Mouse (Mus musculus): Measurements from ENCODE around the gene Upk3b. TPM values are rescaled to one million over a fixed set of nuclear protein-coding genes. Genes with fewer than 3 reads are reported as not detected.
A peak's percentile ranks its signal among the peaks of the same experiment; 100 is the strongest.
"Not testable (repeated sequence)": the region's sequence is repeated elsewhere in the genome, so short reads cannot be mapped to it uniquely, and the experiment has no call there.

The Upk3b gene
- total RNA-seq, 2 experiments from 2014 or later, result 14.2 to 15.0 TPM

DNA sequence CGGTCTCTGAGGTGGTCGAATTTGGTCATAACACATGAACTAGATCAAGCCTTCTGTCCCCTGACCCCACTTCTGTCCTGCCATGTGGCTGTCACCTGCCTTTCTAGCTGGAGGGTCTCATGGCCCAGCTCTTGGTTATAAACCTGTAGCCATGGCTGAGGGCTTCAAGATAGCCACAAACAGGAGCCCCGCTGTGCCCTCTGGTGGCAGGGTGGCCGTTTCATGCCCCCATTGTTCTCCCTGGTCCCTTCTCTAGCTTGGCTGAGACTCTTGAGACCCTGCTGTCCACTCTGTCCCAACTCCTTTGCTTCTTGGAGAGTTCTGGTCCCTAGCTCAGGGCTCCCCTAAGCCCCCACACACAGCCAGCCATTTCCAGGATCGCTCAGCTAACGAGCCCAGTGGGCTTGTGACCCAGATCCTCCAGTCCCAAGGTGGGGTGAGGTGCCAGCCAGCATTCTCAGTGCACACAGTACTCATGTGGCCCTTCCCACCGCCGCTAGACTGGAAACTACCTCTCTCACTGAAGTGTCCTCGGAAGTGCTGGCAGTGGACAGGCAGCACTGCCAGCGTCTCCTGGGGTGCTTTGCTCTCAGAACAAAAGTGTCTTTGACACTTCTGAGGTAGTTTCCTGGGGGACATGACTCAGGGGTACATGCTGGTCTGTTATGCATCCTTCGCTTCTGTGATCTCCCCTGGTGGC is 10.5 kb upstream of the Upk3b start:
- no peak for DNase-seq (ENCODE audit: low spot score in 2 of 2)

DNA sequence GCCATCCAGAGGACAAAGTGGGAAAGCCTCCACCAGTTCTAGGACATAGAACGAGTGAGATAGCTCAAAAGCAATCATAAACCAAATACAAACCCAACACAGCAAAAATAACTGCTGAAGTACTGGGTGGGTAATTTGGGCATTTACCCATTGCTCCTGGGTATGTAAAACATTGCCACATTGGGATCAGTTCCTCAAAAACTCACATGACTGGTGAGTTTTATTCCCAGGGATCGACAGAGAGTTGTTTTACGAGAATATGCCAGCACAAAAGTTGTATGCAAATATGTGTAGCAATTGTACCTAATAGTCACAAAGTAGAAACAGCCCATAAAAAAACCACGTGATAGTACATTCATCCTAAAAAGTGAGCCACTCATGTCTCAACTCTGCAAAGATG is 3.4 kb upstream of the Upk3b start:
- DNase-seq (ENCODE audit: low spot score in 2 of 2), result no peak

DNA sequence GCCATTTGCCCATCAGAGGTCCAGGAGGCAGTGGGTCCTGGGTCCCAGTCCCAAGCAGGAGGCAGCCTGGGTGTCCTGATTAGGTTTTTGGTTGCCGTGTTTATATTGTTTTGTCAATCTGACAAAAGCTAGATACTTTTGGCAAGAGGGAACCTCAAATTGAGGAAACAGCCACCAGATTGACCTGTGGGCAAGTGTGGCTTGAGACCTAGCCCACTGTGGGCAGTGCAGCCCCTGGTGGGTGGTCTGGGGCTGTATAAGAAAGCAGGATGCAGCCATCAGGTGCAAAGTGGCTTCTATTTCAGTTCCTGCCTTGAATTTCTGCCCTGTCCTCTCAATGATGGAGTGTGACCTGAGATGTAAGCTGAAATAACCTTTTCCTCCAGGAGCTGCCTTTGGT is 3.0 kb upstream of the Upk3b start:
- no peak for DNase-seq (ENCODE audit: low spot score in 2 of 2)

DNA sequence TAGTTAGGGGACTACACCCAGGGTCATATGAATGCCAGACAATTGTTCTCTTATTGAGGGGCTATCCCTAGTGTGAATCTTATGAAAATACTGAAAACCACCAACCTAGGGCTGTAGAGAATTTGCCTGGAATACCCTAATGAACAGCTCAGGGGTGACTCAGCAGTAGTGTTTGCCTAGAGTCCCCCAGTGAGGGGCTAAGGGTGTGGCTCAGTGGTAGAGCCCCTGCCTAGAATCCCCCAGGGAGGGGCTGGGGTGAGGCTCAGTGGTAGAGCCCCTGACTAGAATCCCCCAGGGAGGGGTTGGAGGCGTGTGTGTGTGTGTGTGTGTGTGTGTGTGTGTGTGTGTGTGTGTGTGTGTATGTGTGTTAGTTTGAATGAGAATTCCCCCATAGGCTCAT is 1.6 kb upstream of the Upk3b start:
- DNase-seq (ENCODE audit: low spot score in 2 of 2), result no peak

DNA sequence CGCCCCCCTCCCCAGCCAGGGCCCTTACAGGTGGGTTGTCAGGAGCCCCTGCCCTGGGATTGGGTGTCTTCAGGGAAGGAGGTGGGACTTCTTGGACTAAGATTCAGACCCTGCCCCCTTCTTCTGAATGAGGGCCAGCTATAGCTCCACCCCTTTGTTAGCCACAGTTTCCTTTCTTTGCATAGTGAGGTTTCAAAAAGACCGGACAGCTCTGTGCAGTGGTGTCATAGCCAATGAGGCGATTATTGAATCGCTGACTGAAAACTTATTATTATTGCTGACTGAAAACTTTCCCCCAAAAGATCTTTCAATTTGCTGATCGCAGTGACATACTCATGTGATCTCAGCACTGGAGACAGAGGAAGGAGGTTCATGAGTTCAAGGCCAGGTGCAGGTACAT is 1.9 kb downstream of the Upk3b start:
- DNase-seq (ENCODE audit: low spot score in 2 of 2), result no peak

DNA sequence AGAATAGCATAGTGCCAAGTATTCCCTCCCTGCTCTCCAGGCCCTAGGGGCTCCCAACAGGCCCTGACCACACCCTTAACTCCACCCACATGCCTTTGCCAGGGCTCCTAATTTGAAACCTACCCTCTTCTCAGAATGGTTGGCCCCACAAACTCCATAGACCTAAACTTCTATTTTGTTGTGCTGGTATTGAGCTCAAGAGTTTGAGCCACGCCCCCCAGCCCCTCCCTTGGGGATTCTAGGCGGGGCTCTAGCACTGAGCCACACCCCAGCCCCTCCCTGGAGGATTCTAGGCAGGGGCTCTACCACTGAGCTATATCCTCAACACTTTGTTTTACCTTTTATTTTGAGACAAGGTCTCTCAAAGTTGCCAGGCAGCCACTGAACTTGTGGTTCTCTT is 3.0 kb downstream of the Upk3b start:
- no peak for DNase-seq (ENCODE audit: low spot score in 2 of 2)

DNA sequence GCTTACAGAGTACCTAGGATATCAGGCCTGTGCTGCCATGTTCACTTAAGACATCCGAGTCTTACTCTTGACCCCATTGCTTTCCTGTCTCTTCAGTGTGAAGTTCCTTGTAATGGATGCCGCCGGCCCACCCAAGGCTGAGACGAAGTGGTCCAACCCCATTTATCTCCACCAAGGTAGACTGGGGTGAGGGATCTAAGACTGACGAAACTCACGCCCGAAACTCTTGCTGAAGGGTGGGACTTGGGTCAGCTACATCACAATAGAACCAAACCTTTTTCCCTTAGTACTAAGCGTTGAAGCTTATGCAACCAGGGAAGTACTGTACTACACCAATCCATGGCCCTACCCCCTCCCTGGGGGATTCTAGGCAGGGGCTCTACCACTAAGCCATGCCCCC is 3.4 kb downstream of the Upk3b start:
- no peak for DNase-seq (ENCODE audit: low spot score in 2 of 2)

DNA sequence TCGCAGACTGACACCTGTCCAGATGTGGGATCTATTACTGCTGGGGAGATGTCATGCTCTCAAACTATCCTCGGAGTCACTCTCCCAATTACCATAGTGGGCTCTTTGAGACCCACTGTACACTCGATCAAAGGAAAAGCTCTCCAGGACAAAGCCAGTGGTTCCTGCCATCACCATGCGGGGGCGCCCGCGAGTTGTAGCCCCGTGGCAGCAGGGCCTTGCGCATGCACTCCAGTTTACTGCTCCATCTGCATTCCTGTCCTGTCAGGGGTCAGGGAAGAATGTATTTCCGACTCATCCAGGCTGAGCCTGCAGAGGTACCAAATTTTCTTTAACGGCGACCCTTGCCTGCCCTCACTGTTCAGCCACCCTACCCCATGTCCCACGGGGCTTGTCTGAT is 6.6 kb downstream of the Upk3b start:
- DNase-seq (ENCODE audit: low spot score in 2 of 2), result no peak

DNA sequence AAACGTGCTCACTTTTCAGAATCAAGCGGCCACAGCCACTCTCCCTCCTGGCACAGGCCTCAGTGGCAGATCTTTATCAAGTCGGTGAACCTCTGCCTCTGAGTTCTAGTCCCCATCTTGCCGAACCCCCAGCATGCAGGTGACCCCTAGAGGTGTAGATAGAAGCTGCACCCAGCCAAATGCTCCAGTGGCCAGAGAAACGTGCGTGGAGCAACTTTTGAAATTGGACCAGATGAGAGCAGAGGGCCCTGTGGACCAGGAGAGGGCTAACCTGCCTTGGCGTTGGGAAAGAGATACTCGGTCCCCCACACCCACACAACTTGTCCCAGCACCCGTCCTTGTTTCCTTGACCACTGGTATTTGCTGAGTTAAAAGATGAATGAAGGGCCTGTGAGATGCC is 7.1 kb downstream of the Upk3b start:
- no peak for DNase-seq (ENCODE audit: low spot score in 2 of 2)

DNA sequence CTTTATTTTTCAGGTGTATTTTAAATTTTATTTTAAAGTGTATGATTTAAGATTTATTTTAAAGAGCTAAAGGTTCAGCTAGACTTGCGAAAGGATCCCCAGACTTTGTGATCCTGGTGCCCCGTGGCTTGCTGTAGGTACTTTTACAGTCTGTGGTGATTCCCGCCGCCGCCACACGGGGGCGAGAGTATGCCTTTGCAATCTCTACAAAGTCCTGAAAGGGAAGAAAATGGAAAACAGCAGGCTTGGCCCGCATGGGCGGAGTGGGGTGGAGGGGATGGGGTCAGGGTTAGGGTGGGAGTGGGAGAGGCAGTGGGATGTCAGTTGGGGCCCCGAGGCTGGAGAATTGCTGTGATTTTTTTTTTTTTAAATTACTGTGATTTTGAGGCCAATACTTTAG is 7.7 kb downstream of the Upk3b start:
- peak; percentile 59 to 71 for DNase-seq (ENCODE audit: low spot score in 2 of 2)

DNA sequence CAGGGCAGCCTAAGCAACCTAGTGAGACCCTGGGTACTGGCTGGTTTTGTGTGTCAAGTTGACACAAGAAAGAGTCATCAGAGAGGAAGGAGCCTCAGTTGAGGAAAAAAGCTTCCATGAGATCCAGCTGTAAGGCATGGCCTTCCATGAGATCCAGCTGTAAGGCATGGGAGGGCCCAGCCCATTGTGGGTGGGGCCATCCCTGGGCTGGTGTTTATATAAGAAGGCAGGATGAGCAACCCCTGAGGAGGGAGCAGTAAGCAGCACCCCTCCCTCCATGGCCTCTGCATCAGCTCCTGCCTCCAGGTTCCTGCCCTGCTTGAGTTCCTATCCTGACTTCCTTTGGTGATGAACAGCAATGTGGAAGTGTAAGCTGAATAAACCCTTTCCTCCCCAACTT is 10.2 kb downstream of the Upk3b start:
- not testable (repeated sequence) for DNase-seq (ENCODE audit: low spot score in 2 of 2)

DNA sequence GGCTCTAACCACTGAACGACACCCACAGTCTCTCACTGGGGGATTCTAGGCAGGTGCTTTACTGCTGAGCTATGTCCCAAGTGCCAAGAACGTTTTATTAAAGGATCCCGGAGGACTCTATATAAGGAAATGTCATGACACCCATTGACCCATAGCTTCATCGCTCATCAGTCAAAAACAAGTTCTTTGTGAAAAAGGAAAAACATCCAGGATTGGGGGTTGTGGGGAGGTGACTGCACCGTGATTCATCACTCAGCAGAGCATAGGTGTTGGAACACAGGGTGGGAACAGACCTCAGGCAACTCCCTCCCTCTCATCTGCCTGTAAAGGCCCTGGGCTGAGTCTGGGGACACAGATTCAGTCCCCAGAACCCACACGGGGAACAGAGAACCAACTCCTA is 11.6 kb downstream of the Upk3b start:
- no peak for DNase-seq (ENCODE audit: low spot score in 2 of 2)

DNA sequence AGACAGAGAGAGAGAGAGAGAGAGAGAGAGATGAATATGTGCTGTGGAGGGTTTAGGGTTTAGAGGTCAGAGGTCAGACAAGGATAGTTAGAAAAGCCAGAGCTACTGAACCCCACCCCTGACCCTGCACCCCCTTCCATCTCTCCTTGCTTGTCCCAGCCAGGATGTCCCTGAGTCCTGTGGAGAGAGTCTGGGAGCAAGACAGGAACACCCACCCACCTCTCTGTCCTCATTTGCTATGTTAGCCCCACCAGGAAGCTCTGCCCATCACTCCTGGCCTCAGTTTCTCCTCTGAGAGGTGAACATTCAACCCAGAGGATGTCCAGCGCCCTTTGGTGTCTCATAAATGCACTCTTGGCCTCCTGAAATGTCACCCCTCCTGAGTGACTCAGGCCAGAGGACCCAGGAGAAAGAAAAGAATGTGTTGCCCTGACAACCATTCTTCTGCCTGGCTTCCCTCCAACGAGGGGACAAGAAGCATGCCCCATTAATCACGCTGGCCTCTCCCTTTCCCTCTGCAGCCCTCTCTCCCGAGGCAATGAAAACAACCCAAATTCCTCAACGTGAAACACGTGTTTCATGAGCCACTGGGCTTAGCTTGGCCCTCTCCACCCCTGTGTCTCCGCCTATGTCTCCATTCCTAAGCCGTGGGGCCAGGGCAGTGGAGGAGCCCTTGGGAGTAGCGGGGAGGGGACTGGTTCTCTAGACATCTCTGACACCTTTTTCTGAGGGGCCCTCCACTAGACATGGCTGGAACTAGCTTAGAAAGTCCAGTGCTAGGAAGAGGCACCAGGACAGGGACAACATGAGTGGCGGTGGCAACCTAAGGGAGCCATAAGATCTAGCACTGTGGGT is 13.2 kb downstream of the Upk3b start:
- peak in 1 of 2 experiments; percentile 49 for DNase-seq (ENCODE audit: low spot score in 2 of 2)

DNA sequence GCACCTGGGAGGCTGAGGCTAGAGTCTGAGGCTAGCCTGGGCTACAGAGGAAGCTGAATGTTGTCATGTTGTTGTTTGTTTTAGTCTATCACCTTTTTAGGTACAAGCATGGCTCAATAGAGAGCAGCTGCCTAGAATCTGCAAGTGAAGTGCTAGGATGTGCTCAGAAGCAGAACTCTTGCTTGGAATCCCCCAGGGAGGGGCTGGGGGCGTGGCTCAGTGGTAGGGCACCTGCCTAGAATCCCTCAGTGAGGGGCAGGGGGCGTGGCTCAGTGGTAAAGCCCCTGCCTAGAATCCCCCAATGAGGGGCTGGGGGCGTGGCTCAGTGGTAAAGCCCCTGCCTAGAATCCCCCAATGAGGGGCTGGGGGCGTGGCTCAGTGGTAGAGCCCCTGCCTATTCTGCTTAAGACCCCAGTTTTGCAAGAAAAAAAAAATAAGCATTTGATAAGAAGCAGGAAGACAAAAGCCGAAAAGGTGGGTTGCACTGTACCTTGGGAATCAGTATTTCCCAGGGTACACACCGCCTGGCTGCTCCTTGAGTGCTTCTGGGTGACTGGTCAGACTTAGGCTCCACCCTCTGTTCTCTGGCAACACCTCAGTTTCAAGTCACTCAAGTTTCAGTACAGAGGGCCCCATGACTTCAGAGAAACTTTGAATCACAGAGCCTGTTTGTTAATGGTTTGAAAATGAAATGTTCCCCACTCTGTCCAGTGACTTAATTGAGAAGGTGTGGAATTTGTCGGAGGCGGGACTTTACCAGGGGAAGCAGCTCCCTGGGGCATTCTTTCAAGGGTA is 14.8 kb downstream of the Upk3b start:
- DNase-seq (ENCODE audit: low spot score in 2 of 2), result no peak

DNA sequence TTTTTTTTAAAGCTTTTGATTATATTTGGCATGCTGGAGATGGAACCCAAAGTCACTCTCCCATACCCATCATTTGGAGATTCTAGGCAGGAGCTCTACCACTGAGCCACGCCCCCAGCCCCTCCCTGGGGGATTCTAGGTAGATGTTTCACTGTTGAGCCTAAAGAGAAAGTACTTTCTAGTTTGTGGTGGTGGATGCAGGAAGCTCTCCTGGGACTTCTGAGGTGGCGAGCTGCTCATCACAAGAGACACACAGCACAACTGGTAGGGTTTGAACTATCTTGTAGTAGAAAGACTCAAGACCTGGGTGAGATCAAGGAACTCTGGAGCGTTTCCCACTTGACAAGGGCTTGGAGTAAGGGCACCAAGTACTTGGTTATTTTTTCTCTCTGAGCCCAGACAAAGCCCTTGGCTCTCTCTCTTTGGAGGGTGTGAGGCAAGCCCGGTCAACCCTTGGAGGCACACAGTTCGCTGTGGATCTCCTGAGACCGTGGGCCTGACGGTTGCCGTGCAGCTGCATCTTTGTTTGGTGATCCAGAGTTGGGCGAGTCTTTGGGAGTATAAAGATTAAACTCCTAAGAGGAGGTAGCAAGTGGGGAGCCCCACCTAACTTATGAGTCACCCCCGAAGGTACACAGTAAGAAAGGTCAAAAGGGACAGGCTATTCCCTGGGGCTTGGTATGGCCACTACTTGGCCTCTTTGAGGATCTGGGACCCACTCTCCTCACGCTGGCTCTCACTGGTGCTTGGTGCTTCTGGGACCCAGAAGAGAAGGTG is 16.2 kb downstream of the Upk3b start, which contains the start of gene Upk3bl:
TSS of gene Upk3bl (plus strand) at position 192 of the 777 bp plus-strand sequence.
- no peak for DNase-seq (ENCODE audit: low spot score in 2 of 2)

DNA sequence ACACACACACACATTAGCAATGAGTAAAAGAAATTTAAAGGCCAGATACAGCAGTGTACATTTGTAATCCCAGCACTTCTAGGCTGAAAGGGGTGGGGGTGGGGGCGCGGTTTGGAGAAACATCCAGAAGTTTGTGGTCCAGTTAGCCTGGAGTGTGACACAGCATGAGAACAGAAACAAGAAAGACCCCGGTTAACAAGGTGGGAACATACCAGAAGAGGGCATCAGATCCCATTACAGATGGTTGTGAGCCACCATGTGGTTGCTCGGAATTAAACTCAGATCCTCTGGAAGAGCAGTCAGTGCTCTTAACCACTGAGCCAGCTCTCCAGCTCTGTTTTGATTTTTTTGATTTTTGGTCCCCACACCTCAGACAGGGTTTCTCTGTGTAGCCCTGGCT is 17.8 kb downstream of the Upk3b start:
- DNase-seq (ENCODE audit: low spot score in 2 of 2), result no peak

DNA sequence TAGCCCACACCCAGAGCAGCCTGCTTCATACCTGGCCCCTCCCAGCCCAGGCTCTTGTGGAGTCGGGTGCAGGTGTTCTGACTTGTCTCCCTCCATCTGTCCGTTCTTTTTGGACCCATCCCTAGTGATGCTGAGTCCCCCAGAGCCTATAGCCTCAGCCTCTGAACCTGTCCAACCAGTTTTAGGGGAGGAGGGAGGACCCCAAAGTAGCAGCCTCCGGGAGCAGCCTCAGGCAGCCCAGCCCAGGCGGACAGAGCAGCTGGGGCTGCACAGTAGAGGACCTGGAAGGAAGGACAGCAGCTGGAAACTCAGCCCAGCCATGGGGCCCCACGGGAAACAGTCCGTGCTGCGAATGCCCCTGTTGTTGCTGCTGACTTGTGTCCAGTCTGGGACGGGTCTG is 18.8 kb downstream of the Upk3b start:
- DNase-seq (ENCODE audit: low spot score in 2 of 2), result no peak

DNA sequence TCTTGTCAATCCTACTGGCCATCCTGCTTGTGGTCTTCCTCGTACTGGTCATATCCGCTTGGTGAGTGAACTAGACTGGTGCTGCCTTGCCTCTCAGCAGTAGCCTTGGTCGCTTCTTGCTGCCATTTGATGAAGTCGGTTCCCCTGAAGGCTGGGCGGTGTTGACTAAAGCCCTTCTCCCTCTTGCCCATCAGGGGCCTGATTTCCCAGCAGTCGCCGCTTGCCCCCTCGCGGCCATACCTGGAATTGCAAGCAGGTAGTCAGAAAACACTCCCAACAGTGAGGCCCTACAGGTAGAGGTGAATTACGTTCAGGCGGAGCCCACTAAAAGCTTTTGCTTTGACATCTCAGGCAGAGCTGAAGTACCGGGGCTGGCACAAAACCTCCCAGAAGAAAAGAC is 23.3 kb downstream of the Upk3b start:
- peak; percentile 65 to 77 for DNase-seq (ENCODE audit: low spot score in 2 of 2)

DNA sequence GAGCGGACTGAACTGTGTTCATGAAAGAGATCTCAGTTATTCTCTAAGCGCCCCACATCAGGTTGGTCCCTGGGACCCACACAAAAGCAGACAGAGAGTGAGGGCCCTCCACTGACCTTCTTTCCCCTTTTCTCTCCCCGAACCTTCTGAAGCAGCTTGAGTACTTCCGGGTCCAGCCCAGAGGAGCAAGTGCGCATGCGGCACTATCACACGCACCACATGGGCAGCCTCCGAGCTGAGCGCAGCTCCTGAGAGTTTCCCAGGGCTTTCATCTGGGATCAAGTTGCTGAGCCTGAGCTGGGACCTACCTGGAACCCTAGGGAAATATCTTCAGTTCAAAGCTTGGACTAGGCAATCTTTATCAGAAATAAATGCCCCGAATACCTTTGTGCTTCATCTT is 25.6 kb downstream of the Upk3b start:
- no peak for DNase-seq (ENCODE audit: low spot score in 2 of 2)

DNA sequence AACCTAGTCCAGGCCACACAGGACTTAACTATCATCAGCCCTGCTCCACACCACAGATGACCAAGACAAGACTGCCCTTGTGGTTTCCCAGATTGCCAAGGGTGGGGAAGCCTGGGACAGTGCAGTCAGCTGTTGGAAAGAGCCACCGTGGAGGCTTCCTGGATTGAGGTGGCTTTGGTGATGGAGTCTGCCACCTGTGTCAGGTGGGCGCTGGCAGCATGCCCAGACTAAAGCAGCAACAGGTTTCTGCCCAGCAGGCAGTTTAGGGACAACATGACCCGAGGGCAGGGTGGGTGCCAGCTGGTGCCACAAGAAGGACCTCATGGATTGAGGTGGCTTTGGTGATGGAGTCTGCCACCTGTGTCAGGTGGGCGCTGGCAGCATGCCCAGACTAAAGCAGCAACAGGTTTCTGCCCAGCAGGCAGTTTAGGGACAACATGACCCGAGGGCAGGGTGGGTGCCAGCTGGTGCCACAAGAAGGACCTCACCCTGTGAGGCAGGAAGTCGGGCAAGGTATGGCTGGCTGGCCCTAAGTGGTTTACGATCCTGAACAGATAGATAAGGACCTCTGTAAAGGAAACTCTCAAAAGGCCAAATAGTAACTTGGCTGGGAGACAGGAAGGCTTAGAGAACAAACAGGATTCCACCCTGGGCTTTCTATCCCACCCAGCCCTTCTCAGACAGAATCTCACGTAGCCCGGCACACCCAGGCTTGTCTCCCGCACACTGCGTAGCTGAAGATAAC is 28.3 kb downstream of the Upk3b start:
- DNase-seq (ENCODE audit: low spot score in 2 of 2), result not testable (repeated sequence)
